ENCODE assay signal across 8 mouse cellular contexts in genomic region chr16:20425855-20426598, GRCm38 (mm10). TPM values are rescaled to one million over a fixed set of nuclear protein-coding genes. Genes with fewer than 3 reads are reported as not detected.
DNase-seq lines count a peak whose midpoint lies in the region; ATAC-seq lines count a peak whose summit lies in the region.

Gene Abcc5 (minus strand): TSS chr16:20426394.

- H3K4me2 ChIP-seq in heart, embryonic 14.5 days (ENCODE audit: low read length), result peak within 1 kb of the TSS; percentile 88
- H3K4me2 ChIP-seq in liver, embryonic 13.5 days, result peak within 1 kb of the TSS; percentile 85
- H3K4me2 ChIP-seq in stomach, embryonic 16.5 days (ENCODE audit: low read depth, low read length), result peak within 1 kb of the TSS; percentile 76

- H3K4me1 ChIP-seq in brown adipose tissue, adult 24 weeks (ENCODE audit: control insufficient read depth, insufficient read depth, insufficient read length, low read length), result no peaks in the 10 kb centered on the region; the same call in 1 of the 2 replicates
- peaks cover 9 to 23% of the 10 kb centered on the region in 2 experiments for H3K4me1 ChIP-seq in heart, embryonic 14.5 days (ENCODE audit: control insufficient read depth in 2 of 2, insufficient read depth in 2 of 2, low read length in 2 of 2)
- H3K4me1 ChIP-seq in liver, embryonic 13.5 days (replicated peaks), result peaks cover 47% of the 10 kb centered on the region
- peaks cover 13% of the 10 kb centered on the region for H3K4me1 ChIP-seq in stomach, embryonic 16.5 days (ENCODE audit: control insufficient read depth, insufficient read depth, low read length)

- peak within 1 kb of the TSS; percentile 91 for H3K4me3 ChIP-seq in brown adipose tissue, adult 24 weeks (ENCODE audit: insufficient read depth, low read depth, low read length)
- peak within 1 kb of the TSS; percentile 67 to 86 for H3K4me3 ChIP-seq in heart, embryonic 14.5 days (ENCODE audit: control insufficient read depth in 1 of 2, insufficient read depth in 1 of 2, low read depth in 1 of 2, low read length in 2 of 2)
- H3K4me3 ChIP-seq in liver, embryonic 13.5 days (replicated peaks), result peak within 1 kb of the TSS; percentile 83
- H3K4me3 ChIP-seq in stomach, embryonic 16.5 days (replicated peaks; ENCODE audit: low read length), result peak within 1 kb of the TSS; percentile 84

- peak within 1 kb of the TSS; percentile 67 for H3K27ac ChIP-seq in brown adipose tissue, adult 24 weeks (replicated peaks; ENCODE audit: low read depth, low read length)
- H3K27ac ChIP-seq in heart, embryonic 14.5 days (replicated peaks in 1 of 2; ENCODE audit: control insufficient read depth in 1 of 2, insufficient read depth in 1 of 2, low read depth in 2 of 2, low read length in 2 of 2), result peak within 1 kb of the TSS; percentile 44 to 87
- peak within 1 kb of the TSS; percentile 87 for H3K27ac ChIP-seq in liver, embryonic 13.5 days
- H3K27ac ChIP-seq in stomach, embryonic 16.5 days (ENCODE audit: low read length), result peak within 1 kb of the TSS; percentile 57

- ATAC-seq in heart, embryonic 14.5 days (ENCODE audit: insufficient number of reproducible peaks, insufficient read depth, low FRiP score, low read depth), result peak; percentile 94
- peak; percentile 91 for ATAC-seq in liver, embryonic 13.5 days (ENCODE audit: low read depth)
- peak; percentile 96 for ATAC-seq in stomach, embryonic 16.5 days (ENCODE audit: insufficient read depth, low FRiP score)

- H3K27me3 ChIP-seq in heart, embryonic 14.5 days (ENCODE audit: control insufficient read depth, insufficient read depth, low read length), result no peaks in the 10 kb centered on the region
- no peaks in the 10 kb centered on the region for H3K27me3 ChIP-seq in liver, embryonic 13.5 days
- H3K27me3 ChIP-seq in stomach, embryonic 16.5 days (ENCODE audit: control insufficient read depth, insufficient read depth, low read length), result no peaks in the 10 kb centered on the region

- H3K9me3 ChIP-seq in heart, embryonic 14.5 days (ENCODE audit: control insufficient read depth, low read length), result no peaks in the 10 kb centered on the region
- H3K9me3 ChIP-seq in liver, embryonic 13.5 days (replicated peaks), result no peaks in the 10 kb centered on the region
- no peaks in the 10 kb centered on the region for H3K9me3 ChIP-seq in stomach, embryonic 16.5 days (replicated peaks; ENCODE audit: control insufficient read depth, low read length)

- WGBS in heart, embryonic 14.5 days, result 1% methylated on average over 62 of the region's 62 CpGs
- under 1% methylated on average over 62 of the region's 62 CpGs for WGBS in liver, embryonic 13.5 days (ENCODE audit: insufficient replicate concordance)
- WGBS in stomach, embryonic 16.5 days, result under 1% methylated on average over 62 of the region's 62 CpGs

- peak within 1 kb of the TSS; percentile 91 for H3K9ac ChIP-seq in heart, embryonic 14.5 days (ENCODE audit: low read length)
- peak within 1 kb of the TSS; percentile 85 for H3K9ac ChIP-seq in liver, embryonic 13.5 days
- H3K9ac ChIP-seq in stomach, embryonic 16.5 days (ENCODE audit: low read length), result peak within 1 kb of the TSS; percentile 84

- peaks cover 11% of the 10 kb centered on the region for H3K36me3 ChIP-seq in heart, embryonic 14.5 days (ENCODE audit: control insufficient read depth, insufficient read depth, low read length)
- peaks cover 13% of the 10 kb centered on the region for H3K36me3 ChIP-seq in liver, embryonic 13.5 days
- no peaks in the 10 kb centered on the region; the same call in 1 of the 2 replicates for H3K36me3 ChIP-seq in stomach, embryonic 16.5 days (ENCODE audit: control insufficient read depth, insufficient read depth, low read length)

- DNase-seq in CD4-positive, CD25-positive, alpha-beta regulatory T cell, adult 2 months (ENCODE audit: low read depth, low spot score), result peak; percentile 92
- peak; percentile 76 for DNase-seq in fibroblast of lung, adult 2 months (ENCODE audit: low read depth)
- DNase-seq in kidney, postnatal 14 days, result peak; percentile 93
- DNase-seq in liver, embryonic 13.5 days, result peak; percentile 87
- DNase-seq in neural tube, embryonic 10.5 days (ENCODE audit: extremely low spot score, low spot score), result peak; percentile 87

RNA-seq across cellular contexts. Expression of gene Abcc5, which starts in this region (rescaled TPM):
- polyA plus RNA-seq in brown adipose tissue, adult 24 weeks (2012; ENCODE audit: insufficient read depth, insufficient read length, missing spikeins), result 21.2 and 21.3 TPM in 2 replicates
- polyA plus RNA-seq in heart, embryonic 14.5 days (2014; fragmentation: Nextera tagmentation; extraction: Ambion mirVana), result 64.6 and 68.6 TPM in 2 replicates
- polyA plus RNA-seq in liver, embryonic 13.5 days (2015; fragmentation: Nextera tagmentation; extraction: Ambion mirVana), result 16.0 and 17.8 TPM in 2 replicates
- 59.9 and 60.2 TPM in 2 replicates for polyA plus RNA-seq in stomach, embryonic 16.5 days (2015; fragmentation: Nextera tagmentation; extraction: Ambion mirVana)

Comparison
In these comparisons a context has a peak if more than half of its experiments do, and no peak if none do; other contexts are left out.
1. Peak in every context shown above with its lines: DNase-seq, ATAC-seq, H3K4me3 ChIP-seq and H3K27ac ChIP-seq.